Mouse (Mus musculus): Measurements from ENCODE around the gene Fbll1.
"Not testable (repeated sequence)": the region's sequence is repeated elsewhere in the genome, so short reads cannot be mapped to it uniquely, and the experiment has no call there.

The Fbll1 gene

DNA sequence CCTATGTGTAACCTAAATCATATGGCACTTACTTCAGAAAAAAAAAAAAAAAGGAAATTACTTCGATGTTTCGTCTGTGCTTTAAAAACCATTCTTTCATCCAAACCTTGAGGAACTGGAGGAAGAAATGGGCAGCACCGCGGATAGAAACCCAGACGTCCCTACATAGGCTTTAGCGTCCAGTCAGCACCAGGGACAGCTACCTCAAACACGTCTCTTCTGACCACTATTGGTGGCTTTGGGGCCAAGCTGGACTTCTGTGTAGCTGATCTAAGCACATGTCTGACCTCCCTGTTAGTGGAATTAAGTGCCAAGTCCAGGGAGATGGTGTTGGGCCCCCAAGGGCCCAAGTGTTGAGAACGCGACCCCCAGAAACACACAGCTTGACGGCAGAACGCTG, at the start of gene Fbll1:
Gene Fbll1 (minus strand): TSS at position 11 of the 400 bp plus-strand sequence.
- peak; percentile 5 for DNase-seq (ENCODE audit: low read depth, low spot score)

DNA sequence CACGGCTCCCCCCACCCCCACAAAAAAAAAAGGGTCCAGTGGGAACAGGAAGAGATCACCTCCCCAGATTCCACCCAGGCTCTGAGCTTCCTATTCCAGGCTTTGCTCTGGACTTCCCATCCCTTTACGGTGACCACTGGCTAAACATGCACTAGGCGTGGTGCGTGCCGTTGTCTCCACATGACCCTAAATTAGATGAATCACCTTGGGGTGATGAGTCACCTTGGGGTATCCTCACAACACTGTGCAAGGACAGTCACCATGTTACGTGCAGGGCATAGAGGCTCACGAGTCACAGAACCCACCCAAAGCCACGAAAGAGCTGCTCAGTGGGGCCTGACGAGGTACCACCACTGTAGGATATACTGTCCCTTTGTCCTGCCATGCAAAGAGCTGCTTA, 45.6 kb upstream of the Fbll1 start:
- DNase-seq (ENCODE audit: low read depth, low spot score): no peak

DNA sequence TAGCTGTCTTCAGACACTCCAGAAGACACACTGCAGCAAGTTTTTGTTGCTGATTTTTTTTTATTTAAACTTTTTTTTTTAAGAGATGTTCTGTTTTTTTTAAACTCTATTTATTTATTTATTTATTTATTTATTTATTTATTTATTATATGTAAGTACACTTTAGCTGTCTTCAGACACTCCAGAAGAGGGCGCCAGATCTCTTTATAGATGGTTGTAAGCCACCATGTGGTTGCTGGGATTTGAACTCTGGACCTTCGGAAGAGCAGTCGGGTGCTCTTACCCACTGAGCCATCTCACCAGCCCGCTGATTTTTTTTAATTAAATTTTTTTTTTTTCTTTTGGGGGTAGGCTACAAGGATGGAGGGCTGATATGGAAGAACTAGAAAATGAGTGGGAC, 43.9 kb upstream of the Fbll1 start:
- not testable (repeated sequence) for DNase-seq (ENCODE audit: low read depth, low spot score)

DNA sequence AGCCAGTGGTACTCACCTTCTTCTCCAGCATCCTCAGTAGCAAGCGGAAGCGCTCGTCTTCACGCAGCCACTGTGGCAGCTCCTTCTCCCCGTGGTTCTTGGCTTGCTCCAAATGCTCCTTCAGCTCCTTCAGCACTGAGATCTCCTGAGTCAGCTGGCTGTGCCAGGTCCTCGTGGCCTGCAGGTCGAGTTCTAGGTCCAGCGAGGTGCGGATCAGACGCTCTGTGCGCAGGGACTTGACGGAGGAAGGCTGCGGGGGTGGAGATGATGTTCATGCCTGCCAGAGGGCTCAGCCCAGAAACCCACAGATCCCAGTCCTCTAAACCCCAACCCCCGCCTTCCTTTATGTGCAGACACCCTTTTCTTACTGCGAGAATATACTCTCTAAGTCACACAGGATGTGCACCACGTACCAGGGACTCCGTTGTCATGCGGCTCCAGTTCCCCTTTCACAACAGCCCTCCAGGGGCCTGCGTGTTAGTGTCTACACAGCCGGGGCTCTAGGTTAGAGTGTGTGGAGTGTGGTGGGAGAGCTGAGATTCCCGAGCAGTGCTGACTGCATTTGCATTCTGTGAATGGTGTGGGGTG, 43.1 kb upstream of the Fbll1 start:
- no peak for DNase-seq (ENCODE audit: low read depth, low spot score)

DNA sequence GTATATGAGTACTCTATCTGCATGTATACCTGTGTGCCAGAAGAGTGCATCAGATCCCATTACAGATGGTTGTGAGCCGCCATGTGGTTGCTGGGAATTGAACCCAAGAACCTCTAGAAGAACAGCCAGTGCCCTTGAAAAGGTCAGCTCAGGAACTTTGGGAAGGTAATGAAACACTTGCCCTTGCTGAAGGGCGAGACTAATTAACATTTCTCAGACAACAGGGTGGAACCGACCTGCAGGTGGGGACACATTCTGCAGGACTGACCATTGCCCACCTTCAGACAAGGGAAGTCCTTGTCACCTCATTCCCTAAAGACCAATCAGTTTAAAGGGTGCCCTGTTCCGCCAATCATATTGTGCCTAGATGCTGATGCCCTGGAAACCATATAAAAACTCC, 42.1 kb upstream of the Fbll1 start:
- DNase-seq (ENCODE audit: low read depth, low spot score): not testable (repeated sequence)

DNA sequence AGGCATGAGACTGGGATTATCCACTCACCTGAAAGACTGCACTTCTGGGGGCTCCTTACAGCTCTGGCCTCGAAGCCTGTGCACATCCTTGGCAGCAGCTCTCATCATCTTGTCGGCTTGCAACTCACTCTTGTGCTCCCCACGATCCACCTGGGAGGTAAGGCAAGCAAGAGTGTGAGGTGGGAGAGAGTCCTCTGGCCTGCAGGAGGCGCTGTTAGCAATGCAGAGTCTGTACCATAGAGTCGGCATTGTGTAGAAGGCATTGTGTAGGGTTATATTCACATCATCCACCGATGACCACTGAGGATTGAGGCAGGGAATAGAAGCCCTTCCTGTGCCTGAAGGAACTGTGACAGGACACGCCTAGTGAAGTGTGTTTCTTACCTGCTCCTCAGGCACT, 41.6 kb upstream of the Fbll1 start:
- DNase-seq (ENCODE audit: low read depth, low spot score): no peak

DNA sequence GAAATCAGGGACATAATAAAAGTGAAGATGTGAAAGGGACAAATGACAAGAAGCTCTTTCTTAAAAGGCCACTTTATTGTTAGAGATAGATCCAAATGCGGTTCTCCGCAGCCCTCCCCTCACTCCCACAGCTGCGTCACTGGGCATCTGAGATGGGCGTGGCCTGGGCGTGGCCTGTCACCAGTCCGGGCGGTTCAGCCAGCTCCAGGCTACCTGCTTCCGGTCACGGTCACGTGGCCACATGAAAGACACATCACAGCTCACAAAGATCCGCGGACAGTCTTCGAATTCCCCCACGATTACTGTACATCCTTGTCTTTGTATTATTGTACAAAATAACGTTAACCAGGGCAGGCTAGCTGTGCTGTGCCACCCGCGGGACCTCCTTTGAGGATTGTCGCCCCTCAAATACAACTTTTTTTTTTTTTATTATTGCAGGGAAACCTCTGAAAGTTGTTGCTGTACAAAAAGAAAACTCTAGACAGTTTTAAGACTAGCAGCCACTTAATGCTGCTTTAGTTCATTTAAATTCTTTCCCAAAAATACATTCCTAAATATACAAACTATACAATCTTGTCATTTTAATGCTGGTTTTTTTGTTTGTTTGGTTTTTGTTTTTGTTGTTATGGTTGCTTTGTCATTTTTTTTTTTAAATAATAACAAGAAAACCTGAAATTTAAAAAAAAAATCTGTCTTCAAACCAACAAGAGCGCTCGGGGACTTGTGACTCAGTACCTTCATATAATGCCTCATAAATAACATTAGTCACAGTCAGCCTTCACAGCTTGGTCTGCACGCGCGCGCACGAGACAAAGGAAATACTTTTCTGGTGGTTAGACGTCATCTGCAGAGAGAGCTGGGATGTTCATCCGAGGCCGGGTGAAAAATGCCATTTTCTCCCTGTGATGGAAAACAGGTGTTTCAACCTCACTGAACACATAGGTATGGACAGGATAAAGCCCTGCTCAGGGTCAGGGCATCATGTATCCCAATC, 40.0 kb upstream of the Fbll1 start:
- DNase-seq (ENCODE audit: low read depth, low spot score): peak; percentile 64

DNA sequence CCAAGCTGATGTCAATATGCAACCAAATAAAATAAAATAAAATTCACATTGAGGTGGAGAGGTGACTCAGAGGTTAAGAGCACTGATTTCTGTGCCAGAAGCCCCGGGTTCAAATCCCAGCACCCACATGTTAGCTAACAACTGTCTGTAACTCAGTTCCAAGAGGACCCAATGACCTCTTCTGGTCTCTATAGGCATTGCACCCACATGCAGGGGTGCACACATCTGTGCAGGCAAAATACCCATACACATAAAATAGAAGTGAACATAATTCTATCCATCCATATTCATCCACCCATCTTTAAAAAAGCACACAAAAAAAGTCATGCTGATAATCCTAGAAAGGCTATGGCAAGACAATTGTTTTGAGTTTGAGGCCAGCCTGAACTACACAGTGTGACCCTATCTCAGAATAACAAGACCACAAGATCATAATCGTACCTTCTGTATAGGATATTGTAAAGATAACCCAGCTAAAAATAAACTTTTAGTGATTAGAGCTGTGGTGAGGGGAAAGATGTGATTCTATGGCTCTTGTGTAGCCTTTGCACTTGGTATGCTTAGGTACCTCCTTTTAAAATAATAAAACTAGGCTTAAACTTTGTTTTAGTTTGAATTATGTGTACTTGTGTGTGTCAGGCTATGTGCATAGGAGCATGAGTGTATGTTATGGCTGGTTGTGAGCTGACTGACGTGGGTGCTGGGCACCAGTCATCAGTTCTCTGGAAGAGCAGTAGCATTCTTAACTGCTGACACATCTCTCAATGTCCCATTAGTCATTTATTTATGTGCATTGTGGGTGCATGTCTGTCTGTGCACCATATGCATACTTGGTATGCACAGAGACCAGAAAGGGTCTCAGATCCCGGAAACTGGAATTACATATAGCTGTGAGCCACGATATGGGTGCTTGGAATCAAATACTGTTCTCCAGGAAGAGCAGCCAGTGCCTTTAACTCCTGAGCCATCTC, 38.8 kb upstream of the Fbll1 start:
- DNase-seq (ENCODE audit: low read depth, low spot score): no peak

DNA sequence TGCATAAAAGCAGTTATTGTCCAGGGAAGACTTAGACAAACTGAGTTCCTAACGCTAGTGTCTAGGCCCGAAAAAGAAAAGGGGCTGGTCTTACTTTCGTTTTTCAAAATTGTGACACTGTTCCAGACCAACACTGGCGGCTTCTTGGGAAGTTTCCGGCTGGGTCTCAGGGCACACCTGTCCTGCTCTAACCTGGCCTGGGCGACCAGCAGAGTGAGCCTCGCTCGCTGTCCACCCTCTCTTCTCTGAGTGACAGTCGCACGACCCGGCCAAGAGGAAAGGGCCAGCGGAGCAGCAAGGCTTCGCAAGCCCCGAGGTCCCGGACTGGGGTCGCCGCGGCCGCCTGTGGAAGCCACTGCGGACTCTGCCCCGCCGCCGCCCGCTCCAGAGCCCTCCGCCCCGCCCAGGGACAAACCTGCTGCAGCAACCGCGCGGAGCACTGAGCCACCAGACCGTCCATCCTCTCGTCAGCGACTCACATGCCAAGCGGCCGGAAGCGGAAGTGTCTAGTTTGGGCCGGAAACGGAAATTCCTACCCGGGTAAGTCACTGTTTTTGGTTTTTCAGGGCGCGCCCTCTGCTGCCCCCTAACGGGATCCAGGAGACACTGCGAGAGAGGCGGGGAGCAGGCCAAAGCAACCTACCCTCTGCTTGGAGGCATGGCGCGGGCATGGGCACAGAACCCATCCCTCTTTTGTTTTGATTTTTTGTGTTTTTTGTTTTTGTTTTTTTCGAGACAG, 35.5 kb upstream of the Fbll1 start, which contains the start of gene Rars:
Gene Rars (minus strand): TSS at position 485 of the 739 bp plus-strand sequence.
- DNase-seq (ENCODE audit: low read depth, low spot score): peak; percentile 91

DNA sequence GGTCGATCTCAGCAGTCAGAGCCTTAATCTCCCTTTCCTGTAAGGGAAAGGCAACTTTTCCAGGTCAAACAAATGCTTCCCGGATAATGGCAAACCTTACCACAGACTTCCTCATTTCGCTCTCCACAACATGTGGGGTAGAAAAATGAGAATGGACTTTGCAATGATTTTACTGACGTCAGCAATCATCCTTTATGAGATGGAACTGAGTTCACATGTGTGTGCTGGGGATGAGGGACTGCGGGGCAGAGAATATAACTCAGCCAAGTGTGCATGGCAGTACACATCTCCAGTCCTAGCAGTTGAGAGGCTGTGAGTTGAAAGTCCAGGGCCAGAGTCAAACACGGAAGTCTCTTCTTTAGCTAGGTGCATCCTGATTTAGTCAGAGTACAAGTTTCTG, 34.6 kb upstream of the Fbll1 start:
- no peak for DNase-seq (ENCODE audit: low read depth, low spot score)

DNA sequence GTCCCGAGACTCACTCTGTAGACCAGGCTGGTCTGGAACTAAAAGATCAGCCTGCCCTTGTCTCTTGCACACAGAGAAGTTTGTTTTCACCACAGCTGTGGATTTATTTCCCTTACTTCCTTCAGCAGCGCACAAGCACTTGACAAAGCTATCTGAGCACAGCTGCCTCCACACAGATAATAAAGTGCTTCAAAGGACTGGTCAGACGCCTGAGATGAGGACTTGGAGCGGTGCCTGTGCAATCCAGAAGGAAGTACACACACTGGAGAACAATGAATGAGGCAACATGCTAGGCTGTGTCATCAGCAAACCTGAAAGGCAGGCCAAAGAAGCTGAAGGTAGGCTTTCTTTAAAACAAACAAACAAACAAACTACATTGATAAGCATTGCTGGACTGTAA, 33.5 kb upstream of the Fbll1 start:
- no peak for DNase-seq (ENCODE audit: low read depth, low spot score)

DNA sequence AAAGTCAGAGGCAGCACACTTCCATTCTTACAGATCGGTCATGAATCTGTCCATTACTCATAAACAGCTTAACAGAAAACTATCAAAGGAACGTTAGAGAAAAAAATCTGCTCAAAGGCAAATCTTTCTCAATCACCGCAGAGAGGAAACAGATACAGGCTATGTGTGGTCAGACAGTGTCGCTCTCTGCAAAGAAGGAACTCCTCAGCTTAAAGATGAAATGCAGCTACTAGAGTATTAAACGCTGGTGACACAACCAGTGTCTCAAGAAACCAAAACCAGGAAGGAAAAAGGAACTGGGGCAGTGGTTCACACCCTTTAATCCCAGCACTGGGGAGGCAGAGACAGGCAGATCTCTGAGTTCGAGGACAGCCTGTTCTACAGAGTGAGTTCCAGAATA, 29.0 kb upstream of the Fbll1 start:
- no peak for DNase-seq (ENCODE audit: low read depth, low spot score)

DNA sequence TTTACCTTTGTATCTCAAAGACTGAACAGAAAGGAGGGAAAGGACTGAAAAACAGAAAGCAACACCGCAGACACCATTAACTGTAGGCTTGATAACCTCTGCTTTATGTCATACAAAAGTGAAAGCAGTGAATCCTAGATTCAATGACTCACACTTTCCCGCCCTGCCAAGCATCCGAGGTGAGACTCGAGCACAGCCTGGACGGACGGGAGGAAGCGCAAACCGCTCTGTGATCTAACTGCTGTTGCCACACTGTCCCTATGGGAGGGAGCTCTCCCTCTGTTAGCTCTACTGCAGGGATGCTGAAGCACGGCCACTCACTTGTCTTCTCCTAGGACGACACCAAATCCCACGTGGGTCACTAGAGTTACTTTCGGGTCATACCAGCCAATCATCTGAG, 17.6 kb upstream of the Fbll1 start:
- DNase-seq (ENCODE audit: low read depth, low spot score): no peak

DNA sequence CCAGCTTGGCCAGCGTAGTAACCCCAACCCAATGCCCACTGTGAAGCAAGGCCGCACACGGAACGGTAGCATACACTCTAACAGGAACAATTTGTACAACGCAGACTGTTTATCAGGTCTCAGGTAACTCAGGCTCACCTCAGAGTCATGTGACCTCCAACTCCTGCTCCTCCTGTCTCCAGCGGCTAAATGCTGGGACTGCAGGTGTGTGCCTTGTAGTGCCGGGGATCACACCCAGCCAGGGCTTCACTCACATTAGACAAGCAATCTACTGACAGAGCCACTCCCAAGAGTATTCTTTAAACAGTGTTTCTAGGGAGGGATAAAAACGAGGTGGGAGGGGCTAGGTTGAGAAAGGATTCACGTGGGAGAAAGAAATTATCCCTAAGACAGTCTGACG, 12.8 kb upstream of the Fbll1 start:
- no peak for DNase-seq (ENCODE audit: low read depth, low spot score)

DNA sequence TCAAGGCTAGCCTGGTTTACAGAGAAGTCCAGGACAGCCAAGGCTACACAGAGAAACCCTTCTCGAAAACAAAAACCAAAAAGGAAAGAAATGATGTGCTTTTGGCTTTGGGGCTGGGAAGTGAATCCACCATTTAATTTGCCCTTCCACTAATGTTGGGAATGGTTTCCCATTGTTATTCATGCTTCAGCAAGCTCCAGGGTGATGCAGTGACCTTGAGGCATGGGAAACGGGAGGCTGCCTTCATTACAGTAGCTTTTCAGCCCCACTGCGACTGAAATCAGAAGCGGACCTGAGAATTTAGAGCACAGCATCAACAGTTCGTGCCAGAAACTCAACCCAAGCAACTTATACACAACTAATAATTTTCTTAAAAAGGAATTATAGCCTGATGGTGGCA, 2.6 kb upstream of the Fbll1 start:
- no peak for DNase-seq (ENCODE audit: low read depth, low spot score)

DNA sequence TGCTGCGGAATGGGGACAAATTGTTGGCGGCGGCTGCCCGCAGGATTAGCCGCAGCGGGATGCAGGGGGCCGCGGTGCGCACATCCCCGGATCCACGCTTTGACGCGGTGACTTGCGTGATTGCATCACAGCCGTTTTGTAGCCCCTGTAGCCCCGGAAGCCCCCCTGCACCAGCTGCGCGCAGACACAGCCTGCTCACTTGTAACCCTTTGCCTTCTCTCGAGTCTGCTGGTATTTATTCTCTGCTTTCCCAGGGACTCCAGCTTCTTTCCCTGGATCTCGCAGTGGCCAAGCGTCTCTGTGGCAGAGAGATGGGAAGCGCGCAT, 226 bp downstream of the Fbll1 start:
- DNase-seq (ENCODE audit: low read depth, low spot score): peak; percentile 62

DNA sequence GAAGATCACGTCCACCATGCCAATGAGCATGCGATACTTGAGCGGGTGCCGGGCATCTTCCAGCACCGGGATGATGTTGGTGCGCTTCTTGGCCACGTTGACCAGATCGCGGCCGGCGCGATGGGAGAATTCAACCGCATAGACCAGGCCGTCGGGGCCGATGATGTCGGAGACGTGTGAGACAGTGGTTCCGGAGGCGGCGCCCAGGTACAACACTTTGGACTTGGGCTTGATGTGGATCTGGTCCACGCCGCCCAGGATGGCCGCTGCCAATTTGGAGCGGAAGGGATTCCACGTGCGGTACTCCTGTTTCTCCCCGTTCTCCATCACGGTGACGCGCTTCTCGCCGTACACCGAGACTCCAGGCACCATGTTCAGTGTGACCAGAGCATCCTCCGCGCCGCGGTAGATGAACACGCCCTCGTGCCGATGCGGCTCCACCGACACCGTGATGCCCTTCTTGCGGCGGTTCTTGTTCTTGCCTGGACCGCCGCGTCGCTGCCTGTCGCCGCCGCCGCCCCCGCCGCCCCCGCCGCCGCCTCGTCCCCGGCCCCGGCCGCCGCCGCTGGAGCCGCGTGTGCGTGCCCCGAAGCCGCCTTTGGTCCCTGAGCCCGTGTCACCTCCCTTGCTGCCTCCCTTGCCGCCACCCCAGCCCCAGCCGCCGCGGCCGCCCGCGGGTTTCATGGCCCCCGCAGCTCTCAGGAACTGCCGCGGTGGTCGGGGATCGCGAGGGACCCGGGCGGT, 761 bp downstream of the Fbll1 start:
- peak; percentile 13 for DNase-seq (ENCODE audit: low read depth, low spot score)

DNA sequence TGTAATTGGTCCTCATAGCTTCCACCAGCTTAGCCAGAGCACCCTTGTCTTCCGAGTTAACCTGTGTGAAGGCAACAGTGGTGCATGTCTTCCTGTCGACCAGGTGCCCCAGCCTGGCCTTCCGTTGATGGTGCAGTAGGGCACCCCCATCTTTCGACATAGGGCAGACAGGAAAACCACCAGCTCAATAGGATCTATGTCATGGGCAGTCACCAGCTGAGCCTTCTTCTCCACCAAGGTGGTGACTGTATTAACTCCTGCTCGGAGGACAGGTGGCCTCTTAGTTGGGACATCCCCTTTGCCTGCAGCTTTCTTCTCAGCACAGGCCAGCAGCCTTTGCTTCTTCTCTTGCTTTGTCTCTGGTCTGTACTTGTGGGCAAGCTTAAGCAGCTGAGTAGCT, 5.9 kb downstream of the Fbll1 start:
- DNase-seq (ENCODE audit: low read depth, low spot score): not testable (repeated sequence)

DNA sequence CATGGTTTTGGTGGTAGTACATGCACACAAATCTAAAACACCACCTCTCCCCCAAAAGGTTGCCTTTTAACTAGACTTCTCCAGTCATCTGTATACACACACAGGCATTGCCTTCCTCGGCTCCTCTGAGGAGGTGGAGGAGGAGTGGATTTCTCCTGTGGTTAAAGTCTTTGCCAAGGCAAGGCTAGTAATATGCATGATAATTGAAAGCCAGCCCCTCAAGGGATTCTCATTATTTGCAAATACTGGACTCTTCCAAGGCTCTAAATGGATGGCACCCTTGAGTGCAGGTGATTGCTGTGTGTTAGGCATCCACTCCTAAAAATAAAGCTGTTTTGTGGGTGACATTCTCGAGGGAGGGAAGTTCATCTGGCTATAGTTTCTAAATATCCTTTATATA, 10.2 kb downstream of the Fbll1 start:
- DNase-seq (ENCODE audit: low read depth, low spot score): no peak

DNA sequence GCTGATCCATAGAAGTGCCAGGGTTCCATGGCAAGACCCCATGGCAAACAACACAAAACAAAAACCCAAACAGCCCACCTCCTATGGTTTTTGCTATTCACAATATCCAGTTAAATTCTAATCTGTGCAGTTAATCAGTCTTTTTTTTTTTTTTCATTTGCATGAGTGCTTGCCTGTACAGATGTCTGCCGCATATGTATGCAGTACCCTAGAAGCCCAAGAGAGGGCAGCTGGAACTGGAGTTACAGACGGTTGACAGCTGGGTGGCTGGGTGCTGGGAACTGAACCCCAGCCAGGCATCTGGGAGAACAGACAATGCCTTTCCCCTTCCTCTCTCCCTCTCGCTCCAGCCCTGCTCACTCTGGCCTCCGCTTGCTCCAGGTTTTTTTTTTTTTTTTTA, 14.1 kb downstream of the Fbll1 start:
- DNase-seq (ENCODE audit: low read depth, low spot score): no peak

DNA sequence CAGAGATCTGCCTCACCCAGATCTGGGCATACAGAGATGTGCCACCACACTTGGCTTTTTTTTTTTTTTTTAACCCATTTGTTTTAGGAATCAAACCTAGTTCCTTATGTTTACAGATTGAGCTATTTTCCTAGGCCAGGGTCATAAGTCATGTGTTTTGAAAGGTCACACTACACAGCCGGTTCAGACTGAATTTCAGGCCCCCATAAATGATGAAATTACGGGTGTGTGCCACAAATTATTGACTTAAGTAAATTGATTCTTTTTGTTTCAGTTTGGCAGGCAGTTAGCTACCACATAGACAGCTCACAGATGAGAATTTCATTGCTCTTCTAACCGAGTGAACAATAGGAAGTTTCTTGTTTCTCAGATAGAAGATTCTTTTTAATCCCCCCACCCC, 14.7 kb downstream of the Fbll1 start:
- no peak for DNase-seq (ENCODE audit: low read depth, low spot score)

All from retina, postnatal 7 days (tissue).